Mouse (Mus musculus): Measurements from ENCODE around the gene Myo3b.

Myo3b gene

GRCm38 (mm10) chr2:70352435-70353165 is 313.7 kb downstream of the Myo3b start:
- no peak for DNase-seq (ENCODE audit: low spot score in 2 of 2)

GRCm38 (mm10) chr2:70354056-70354455 is 315.1 kb downstream of the Myo3b start:
- DNase-seq (ENCODE audit: low spot score in 2 of 2) = no peak

- DNase-seq (ENCODE audit: low spot score in 2 of 2) = no peak
These were observed 316.1 kb downstream of the Myo3b start for GRCm38 (mm10) chr2:70355026-70355425.

- no peak for DNase-seq (ENCODE audit: low spot score in 2 of 2)
These were observed 330.5 kb downstream of the Myo3b start for GRCm38 (mm10) chr2:70369421-70369820.

GRCm38 (mm10) chr2:70379341-70379740 is 340.4 kb downstream of the Myo3b start:
- DNase-seq (ENCODE audit: low spot score in 2 of 2) = no peak

- DNase-seq (ENCODE audit: low spot score in 2 of 2) = no peak
These were observed 341.0 kb downstream of the Myo3b start for GRCm38 (mm10) chr2:70379939-70380338.

- DNase-seq (ENCODE audit: low spot score in 2 of 2) = no peak
These were observed 349.7 kb downstream of the Myo3b start for GRCm38 (mm10) chr2:70388645-70389044.

- no peak for DNase-seq (ENCODE audit: low spot score in 2 of 2)
These were observed 350.2 kb downstream of the Myo3b start for GRCm38 (mm10) chr2:70389162-70389561.

- DNase-seq (ENCODE audit: low spot score in 2 of 2) = no peak
These were observed 358.9 kb downstream of the Myo3b start for GRCm38 (mm10) chr2:70397734-70398276.

- DNase-seq (ENCODE audit: low spot score in 2 of 2) = no peak
These were observed 360.7 kb downstream of the Myo3b start for GRCm38 (mm10) chr2:70399441-70400115.

GRCm38 (mm10) chr2:70400321-70400720 is 361.4 kb downstream of the Myo3b start:
- no peak for DNase-seq (ENCODE audit: low spot score in 2 of 2)

- DNase-seq (ENCODE audit: low spot score in 2 of 2) = no peak
These were observed 365.4 kb downstream of the Myo3b start for GRCm38 (mm10) chr2:70404301-70404700.

GRCm38 (mm10) chr2:70406846-70407245 is 367.9 kb downstream of the Myo3b start:
- DNase-seq (ENCODE audit: low spot score in 2 of 2) = no peak

GRCm38 (mm10) chr2:70407729-70408128 is 368.8 kb downstream of the Myo3b start:
- DNase-seq (ENCODE audit: low spot score in 2 of 2) = no peak

- no peak for DNase-seq (ENCODE audit: low spot score in 2 of 2)
These were observed 371.5 kb downstream of the Myo3b start for GRCm38 (mm10) chr2:70410298-70410885.

GRCm38 (mm10) chr2:70412315-70412714 is 373.4 kb downstream of the Myo3b start:
- no peak for DNase-seq (ENCODE audit: low spot score in 2 of 2)

- DNase-seq (ENCODE audit: low spot score in 2 of 2) = no peak
These were observed 375.5 kb downstream of the Myo3b start for GRCm38 (mm10) chr2:70414386-70414785.

GRCm38 (mm10) chr2:70415521-70415920 is 376.6 kb downstream of the Myo3b start:
- no peak for DNase-seq (ENCODE audit: low spot score in 2 of 2)

- no peak for DNase-seq (ENCODE audit: low spot score in 2 of 2)
These were observed 380.4 kb downstream of the Myo3b start for GRCm38 (mm10) chr2:70419336-70419735.

- no peak for DNase-seq (ENCODE audit: low spot score in 2 of 2)
These were observed 382.4 kb downstream of the Myo3b start for GRCm38 (mm10) chr2:70421144-70421874.

GRCm38 (mm10) chr2:70425611-70426010 is 386.7 kb downstream of the Myo3b start:
- no peak for DNase-seq (ENCODE audit: low spot score in 2 of 2)

GRCm38 (mm10) chr2:70443035-70443434 is 404.1 kb downstream of the Myo3b start:
- no peak for DNase-seq (ENCODE audit: low spot score in 2 of 2)
